Mouse (Mus musculus): ENCODE measurements around the gene Ppp1r12b.

Gene Ppp1r12b

DNA sequence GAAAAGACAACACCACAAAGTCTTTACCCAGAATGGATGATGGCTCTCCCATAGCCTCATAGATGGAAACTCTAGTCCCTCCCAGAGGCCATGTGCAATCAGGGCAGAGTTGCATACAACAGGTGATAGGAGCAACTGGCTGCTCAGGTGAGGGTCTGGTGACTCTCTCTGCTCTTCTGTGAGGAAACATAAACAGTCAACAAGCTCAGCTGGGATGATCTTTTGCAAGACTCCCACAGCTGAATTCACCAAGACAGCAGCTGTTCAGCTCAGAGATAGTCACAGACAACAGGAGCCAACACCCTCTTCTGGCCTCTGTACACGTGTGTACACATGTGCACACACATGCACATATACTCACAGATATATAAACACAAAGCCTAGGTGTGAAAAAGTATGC, 17.5 kb downstream of the Ppp1r12b start:
- DNase-seq = no peak

DNA sequence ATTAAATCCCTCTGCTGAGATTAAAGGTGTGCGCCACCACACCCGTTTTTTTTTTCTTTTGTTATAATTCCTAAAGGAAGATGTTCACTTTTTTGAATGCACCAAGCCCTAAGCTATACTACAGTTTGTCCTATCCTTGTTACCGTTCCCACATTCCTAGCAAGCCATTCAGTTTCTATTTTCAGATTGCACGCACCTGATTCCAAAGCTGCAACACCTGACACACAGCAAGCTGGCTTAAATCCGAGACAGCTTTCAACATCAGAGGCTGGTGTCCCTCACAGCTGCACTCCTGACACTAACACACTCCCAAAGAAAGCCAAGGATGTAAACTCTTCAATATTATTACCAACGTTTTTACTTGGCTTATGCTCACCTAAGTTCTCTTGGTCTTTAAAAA, 19.4 kb downstream of the Ppp1r12b start:
- DNase-seq = peak; percentile 14

- DNase-seq = no peak
Observed at GRCm38 (mm10) chr1:134932431-134932830, 23.3 kb downstream of the Ppp1r12b start.

DNA sequence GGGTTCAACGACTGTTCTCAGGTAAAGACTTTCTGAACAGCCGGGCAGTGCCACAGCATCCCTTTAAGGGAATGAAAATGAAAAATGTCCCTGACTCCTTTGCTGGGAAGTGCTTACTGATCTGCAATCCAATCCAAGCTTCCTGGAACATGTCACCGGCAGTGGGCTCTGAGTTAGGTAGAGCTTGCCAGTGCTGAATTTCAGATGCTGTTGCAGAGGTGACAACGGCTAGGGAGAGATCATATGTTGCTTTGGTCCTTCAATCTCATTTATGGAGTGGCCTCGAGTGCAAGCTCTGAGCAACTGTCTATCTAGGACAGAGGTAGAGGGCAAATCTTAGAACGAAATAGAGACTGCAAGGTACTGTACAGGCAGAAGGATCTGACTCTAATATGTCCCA, 36.7 kb downstream of the Ppp1r12b start:
- DNase-seq = no peak

DNA sequence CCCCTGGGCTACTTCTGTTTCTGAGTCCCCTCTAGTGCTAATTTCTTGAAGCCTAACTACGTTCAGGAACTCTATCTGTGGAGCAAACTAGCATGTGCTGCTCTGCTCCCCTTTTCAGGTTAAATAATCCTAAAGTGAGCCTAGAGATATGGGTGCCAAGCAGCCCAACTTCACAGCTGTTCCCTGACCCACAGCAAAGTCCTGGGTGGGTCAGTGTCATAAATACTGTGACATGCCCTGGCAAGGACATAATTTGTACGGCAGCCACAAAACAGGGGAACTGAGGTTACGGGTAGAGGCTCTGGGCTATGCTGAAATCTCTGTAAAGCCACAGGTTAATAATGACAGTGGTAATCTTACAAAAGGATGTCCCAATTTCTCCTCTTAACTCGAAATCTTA, 40.3 kb downstream of the Ppp1r12b start:
- no peak for DNase-seq

DNA sequence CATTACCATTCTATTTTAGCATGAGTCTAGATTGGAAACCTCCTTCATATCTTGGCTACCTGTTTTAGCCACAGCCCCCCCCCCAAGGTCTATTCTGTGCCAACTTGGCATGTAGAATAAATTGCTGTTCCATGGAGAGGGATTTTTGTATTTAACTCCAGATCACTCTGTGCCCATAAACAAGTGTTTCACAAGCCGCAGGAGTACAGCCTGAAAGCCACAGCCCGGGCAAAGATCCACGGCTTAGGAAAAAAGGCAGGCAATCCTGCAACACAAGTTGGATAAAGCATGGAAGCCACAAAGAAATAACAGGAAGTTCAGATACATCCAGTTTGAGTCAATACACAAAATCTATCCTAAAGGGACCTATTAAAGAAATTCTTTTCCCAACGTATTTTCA, 42.2 kb downstream of the Ppp1r12b start:
- peak; percentile 52 for DNase-seq

DNA sequence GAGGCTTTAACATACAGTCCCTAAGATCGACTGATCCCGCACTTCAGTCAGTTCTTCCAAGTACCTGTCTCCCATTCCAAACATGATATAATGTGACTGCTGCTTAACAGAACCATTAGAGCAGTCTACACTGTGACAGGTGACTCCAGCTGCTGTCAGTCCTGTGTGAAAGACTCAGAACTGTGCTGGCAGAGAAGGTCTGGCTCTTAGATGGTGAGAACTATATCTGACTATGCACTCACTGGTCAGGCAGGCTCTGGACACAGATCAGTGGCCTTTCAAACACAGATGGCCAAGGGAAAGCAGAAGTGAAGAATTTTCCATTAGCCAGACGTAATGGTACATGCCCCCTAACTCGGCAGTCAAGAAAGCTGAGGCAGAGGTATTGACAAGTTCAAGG, 43.9 kb downstream of the Ppp1r12b start:
- no peak for DNase-seq

DNA sequence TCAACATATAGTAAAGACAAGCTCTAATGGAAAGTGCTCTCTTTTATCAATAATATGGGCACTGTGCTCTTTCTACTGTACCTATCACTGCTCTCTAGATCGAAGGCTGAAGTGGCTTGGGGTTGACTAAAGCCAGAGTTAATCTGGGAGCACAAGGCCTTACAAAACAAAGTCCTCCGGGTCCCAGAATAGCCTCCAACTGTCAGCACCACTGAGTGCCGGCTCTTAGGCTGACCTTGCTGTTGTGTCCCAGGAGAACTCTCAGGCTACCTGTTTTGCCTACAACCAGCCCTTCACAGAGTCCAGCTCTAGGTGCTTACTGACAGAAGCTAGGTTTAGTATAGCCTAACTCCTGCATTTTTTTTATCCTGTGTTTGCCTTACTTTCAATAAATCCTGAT, 45.7 kb downstream of the Ppp1r12b start:
- no peak for DNase-seq

GRCm38 (mm10) chr1:134909442-134909841, 46.3 kb downstream of the Ppp1r12b start:
- no peak for DNase-seq

DNA sequence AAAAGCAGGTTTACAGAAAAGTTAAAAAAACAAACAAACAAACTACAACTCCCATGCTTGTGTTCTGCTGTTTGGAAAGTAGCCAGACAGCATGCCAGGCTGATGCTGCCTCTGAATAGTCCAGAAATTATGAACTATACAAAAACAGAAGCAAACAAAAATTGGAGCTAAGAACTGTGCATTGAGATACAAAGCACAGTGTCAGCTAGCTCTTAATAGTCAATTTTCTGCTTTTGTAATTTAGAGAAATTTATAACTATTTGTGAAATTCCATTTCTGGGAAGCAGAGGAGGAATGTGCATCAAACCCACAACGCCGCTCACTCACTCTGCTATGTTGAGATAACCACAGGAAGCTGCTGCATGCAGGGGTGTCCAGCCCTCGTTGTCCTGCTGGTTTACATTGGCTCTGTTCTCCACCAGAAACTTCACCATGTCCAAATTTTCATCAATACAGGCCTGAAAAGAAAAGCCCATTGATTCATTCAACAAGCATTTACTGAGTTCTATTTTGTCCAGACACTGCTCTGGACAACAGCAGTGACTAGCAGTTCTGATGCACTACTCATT, 53.6 kb downstream of the Ppp1r12b start:
- DNase-seq = no peak

- DNase-seq = no peak
Observed at GRCm38 (mm10) chr1:134896008-134896407, 59.7 kb downstream of the Ppp1r12b start.

DNA sequence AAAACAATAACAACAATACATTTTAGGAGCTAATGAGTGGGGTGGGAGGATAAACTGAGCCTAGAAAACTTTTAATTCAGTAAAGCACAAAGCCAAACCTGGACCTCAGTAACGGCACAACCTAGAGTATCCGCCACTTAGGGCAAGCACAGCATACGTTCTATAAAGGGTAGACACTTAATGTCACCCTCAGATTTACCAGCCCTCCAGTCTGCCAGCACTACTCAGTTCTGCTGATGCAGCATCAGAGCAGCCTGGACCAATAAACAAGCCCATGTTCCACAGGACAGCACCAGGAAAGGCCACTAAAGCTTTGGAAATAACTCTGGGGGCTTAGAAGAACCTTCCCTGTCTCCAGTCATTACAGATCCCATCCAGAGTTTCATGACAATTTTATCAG, 60.9 kb downstream of the Ppp1r12b start:
- no peak for DNase-seq

GRCm38 (mm10) chr1:134891916-134892315, 63.8 kb downstream of the Ppp1r12b start:
- no peak for DNase-seq

- no peak for DNase-seq
Observed at GRCm38 (mm10) chr1:134889629-134890028, 66.1 kb downstream of the Ppp1r12b start.

- DNase-seq = no peak
Observed at GRCm38 (mm10) chr1:134875800-134876199, 79.9 kb downstream of the Ppp1r12b start.

DNA sequence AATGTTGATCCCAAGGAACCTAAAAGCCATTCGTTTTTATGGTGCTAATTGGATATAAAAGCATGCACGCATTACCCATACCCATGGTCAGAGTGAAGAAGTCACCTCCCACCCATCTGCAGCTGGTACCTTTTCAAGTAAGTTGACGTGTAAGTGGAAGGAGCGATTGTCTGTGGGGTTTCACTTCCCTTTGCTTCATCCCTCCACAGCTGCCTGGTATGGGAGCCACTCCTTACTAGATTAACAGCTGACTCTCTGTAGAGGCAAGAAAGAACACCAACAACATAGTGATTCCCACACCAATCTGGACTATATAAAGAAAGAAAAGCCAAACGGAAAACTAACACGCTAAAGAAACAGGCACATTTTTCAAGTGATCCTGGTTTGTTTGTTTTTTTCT, 83.1 kb downstream of the Ppp1r12b start:
- peak; percentile 6 for DNase-seq

DNA sequence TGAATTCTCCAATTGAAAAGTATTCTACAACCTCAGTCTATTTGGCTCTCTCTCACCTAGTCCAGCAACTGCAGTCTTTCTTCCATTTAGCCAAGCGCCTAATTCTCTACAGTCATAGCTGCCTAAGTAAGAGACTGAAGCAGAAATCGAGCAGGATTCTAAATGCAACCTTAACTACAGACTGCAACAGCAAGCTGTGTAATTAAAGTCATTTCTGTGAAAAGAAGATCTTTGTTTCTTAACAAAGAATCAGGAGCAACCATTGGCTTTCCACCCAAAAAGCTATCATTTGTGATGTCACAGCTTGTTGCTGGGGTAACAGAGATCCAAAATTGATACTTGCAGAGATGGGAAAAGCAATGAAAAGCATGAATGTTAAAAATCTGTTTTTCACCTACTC, 89.3 kb downstream of the Ppp1r12b start:
- no peak for DNase-seq

- DNase-seq = no peak
Observed at GRCm38 (mm10) chr1:134865552-134865951, 90.2 kb downstream of the Ppp1r12b start.

DNA sequence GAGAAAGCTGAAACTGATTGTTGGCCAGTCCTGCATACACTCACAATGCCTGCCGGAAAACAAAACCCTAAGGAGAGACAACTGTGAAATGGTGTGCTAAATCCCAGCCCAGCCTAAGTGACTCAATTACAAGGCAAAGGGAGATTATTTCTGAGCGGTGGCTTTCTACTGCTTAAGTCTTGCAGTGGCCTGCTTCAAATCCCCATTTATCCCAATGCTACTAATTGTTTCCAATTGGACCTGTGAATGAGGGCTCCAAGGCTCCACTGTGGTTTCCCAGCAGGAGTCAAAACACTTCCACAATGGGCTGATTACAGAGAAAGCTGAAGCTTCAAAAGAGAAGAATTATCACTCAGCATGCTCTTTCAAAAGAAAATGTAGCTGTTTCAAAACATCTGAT, 95.2 kb downstream of the Ppp1r12b start:
- no peak for DNase-seq

DNA sequence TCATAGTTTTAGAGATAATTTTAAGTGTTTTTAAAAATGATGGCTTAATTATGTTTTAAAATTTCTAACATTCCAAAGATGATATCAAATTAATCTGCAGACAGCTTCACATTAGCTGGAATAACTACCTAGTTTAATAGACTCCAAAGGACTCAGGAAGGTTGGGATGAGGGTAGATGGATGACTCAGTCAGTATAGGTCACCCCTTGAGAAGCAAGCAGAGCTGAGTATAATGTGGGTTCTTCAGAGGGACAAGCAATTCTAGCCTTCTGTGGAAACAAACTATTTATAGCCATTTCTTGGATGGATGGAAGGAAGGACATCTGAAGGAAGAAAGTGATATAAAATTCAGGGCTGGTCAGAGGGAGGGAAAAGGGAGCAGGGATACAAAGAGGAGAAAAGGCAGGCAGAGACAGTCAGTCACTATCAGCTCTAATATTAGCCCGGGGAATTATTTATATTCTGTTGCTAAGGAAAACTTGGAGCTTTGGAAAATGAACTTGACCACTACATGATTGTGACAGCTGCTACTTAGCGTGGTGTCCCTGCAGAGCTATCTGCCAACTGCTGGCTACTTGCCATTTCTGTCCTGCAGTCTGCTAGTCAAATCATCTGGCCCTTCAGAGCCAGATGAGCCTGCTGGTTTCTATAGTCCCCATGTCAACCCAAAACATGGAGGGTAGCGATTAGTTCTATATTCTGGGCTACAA, 97.2 kb downstream of the Ppp1r12b start:
- peak; percentile 75 for DNase-seq

DNA sequence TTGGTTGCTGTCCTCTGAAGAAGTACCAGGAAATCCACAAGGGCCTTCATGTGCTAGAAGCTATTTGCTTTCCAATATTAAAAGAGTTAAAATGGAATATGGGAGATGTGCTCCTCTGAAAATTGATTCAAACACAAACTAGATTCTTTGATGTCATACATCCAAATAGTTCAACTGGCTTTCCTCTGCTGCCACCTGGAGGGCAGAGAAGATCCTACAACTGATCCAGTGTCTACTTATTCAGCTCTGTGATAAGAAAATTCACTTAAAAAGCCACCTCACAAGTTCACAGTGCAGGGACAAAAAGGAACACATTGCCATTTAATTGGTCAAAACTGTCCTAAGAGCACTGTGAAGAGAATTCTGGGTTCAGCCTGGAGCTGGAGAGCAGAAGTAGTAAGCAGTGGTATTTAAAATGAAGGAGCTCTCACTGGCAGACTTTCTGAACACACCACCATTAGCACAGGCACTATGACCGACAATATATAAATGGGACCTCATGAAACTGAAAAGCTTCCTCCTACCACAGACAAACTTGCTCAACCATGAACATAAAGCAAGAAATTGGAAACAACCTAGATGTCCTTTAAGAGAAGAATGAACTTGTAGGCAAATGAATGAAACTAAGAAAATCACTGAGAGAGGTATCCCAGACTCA, 101.3 kb downstream of the Ppp1r12b start:
- peak; percentile 88 for DNase-seq

DNA sequence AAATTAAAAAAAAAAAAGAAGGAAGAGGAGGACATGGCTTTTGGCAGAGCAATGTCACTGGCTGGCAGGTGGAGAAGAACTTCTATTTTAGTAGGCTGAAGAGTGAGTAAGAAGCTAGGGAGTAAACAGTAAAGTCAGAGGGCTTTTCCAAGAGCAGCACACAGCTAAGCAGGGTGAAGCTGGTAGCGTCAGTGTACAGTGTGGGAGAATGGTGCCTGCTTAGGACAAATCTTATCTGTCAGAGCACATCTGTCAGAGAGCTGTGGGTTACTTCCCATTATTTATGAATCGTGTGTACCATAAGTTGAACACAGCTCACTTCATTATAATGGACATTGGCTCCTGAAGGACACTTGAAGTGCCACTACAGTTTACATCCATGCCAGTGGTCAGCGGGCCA, 102.9 kb downstream of the Ppp1r12b start:
- DNase-seq = no peak

- DNase-seq = no peak
Observed at GRCm38 (mm10) chr1:134851211-134851610, 104.5 kb downstream of the Ppp1r12b start.

DNA sequence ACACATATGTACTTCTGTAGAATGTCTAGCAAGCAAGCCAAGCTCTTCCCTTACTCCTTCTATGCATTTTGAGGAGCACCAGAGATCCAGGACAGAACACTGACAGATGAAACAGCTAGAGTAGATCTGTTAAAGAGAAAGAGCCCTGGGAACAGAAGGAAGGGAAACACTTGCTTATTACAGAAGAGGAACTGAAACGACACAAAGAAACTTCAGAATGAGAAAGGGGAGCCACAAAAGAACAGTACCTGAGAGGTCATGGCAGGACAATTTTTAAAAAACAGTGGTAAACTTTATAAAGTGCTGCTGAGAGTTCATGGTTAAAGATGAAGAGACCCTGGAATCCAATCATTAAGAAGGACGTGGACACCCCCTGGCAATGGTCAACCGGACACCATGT, 105.4 kb downstream of the Ppp1r12b start:
- no peak for DNase-seq

All from lung, postnatal 36 days (tissue).